Mouse (Mus musculus) 416B (cell line): Measurements from ENCODE around the gene Dclre1b.
A peak's percentile ranks its signal among the peaks of the same experiment; 100 is the strongest.
"Not testable (repeated sequence)": the region's sequence is repeated elsewhere in the genome, so short reads cannot be mapped to it uniquely, and the experiment has no call there.

Experiments
- DNase-seq: peaks from one replicate; pipeline ENCODE4 v3.0.0; 2011; ENCODE audit warnings: low read depth

Dclre1b gene

GRCm38 (mm10) chr3:103810967-103811366 is 1.7 kb upstream of the Dclre1b start:
- DNase-seq, result no peak

- DNase-seq, result no peak
These were observed 531 bp upstream of the Dclre1b start for GRCm38 (mm10) chr3:103809799-103810150.

GRCm38 (mm10) chr3:103805671-103806070 is 3.6 kb downstream of the Dclre1b start:
- peak; percentile 73 for DNase-seq

- no peak for DNase-seq
These were observed 6.4 kb downstream of the Dclre1b start for GRCm38 (mm10) chr3:103802861-103803260.

- DNase-seq, result peak; percentile 95
These were observed 7.4 kb downstream of the Dclre1b start for GRCm38 (mm10) chr3:103801631-103802531.

GRCm38 (mm10) chr3:103799507-103799906 is 9.7 kb downstream of the Dclre1b start:
- peak; percentile 83 for DNase-seq

- DNase-seq, result peak; percentile 24
These were observed 12.9 kb downstream of the Dclre1b start for GRCm38 (mm10) chr3:103796389-103796788.

DNA sequence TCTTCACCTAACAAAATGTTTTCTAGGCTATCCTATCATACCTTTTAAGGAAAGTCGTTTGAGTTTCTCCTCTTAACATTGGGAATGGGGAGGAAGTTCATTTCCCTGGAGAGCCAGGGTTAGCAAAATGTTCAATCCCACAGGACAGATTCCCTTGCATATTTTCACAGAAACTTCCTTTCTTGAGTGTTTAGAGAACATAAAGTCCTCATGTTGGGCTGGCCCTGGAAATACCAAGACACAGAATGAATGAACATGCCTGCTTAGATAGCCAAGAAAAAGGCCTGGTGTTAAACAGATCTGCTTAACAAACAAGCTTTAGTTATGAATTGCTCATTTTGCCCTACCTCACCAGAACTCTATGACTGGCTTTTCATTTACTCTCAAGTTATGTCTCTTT is 16.7 kb downstream of the Dclre1b start:
- DNase-seq, result no peak

- DNase-seq, result not testable (repeated sequence)
These were observed 17.2 kb downstream of the Dclre1b start for GRCm38 (mm10) chr3:103792111-103792406.

GRCm38 (mm10) chr3:103791230-103792110 is 17.8 kb downstream of the Dclre1b start, which contains the start of gene Hipk1:
Gene Hipk1 (minus strand): TSS chr3:103791563.
- DNase-seq, result peak; percentile 88

DNA sequence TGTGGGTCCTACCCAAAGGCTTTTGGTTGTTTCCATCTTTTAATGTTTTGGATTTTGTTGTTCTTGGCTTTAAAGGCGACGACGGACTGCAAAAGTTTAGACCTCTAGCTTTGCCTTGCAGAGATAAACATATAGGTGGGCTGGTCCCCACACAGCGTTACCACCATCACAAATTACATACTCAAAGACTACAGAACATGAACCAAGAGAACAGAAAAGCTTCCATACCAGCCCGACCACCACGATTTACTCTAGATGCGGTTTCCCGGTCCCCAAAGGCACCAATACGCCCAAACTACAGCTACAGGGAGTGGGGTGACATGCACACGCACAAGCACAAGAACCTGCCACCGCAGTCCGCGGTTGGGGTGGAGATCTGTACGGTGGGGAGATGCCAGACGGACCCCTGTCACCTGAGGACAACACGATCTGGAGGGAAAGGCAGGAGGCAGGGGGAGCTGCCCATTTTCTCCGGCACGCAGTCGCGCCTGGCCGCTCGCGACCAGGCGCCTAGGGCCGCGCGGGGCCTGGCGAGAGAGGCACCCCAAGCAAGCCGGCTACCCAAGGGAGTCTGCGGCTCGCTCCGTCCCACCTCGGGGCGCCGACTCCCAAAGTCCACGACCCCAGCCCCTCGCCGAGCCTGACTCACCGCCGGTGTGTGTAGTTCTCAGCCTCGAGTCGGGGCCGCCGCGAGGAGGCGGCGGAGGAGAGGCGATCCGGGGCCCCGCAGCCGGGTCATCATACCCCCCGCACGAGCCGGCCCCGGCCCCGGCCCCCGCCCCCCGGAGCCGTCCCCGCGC is 18.7 kb downstream of the Dclre1b start:
- DNase-seq, result peak; percentile 43

- peak; percentile 69 for DNase-seq
These were observed 19.3 kb downstream of the Dclre1b start for GRCm38 (mm10) chr3:103789891-103790345.

DNA sequence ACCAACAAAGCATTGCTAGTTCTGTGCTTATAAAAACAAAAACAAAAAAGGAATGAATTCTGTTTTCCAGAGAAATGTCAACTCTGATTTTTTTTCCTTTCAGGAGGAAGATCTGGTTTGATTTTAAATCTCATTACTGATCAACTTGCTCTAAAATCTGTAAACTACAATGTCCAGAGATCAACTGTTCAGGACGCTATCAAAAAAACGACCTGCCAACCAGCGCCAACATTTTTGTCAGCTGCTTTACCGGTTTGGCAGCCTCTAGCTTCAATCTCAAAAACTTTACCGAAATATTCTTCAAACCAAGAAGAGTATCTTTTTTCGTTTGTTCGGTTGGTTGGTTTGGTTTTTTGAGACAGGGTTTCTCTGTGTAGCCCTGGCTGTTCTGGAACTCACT is 20.1 kb downstream of the Dclre1b start:
- no peak for DNase-seq

- peak; percentile 84 for DNase-seq
These were observed 22.0 kb downstream of the Dclre1b start for GRCm38 (mm10) chr3:103787225-103787624.

DNA sequence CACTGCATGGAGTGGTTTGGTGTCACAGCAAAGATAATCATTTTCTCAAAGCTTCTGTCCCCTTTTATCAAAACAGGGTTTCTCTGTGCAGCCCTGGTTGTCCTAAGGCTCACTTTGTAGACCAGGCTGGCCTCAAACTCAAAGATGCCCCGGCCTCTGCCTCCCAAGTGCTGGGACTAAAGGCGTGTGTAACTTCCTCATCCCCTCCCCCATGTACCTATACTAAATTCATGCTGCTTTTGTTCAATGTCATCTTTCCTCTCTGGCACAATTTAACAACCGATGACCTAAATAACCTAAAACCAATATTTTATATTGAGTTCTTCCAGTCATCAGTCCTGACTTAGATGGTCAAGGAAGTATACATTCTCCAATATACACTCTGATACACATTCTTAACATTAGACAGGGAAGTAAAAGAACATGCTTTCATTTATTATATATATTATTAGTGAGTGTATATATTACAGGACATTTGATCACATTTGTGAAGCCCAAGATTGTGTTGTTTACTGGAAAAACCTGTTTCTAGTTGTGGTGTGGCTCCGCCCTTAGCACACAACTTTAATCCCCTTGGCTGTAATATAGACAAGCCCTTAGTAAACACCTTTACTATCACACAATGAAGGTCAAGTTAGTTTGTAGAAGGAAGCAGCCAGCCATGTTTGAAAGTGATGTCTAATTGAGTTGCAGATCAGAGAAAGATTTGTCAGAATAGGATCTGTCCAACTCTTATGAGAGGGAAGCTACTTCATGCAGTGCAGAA is 26.2 kb downstream of the Dclre1b start:
- no peak for DNase-seq

- DNase-seq, result no peak
These were observed 28.5 kb downstream of the Dclre1b start for GRCm38 (mm10) chr3:103780777-103781176.

DNA sequence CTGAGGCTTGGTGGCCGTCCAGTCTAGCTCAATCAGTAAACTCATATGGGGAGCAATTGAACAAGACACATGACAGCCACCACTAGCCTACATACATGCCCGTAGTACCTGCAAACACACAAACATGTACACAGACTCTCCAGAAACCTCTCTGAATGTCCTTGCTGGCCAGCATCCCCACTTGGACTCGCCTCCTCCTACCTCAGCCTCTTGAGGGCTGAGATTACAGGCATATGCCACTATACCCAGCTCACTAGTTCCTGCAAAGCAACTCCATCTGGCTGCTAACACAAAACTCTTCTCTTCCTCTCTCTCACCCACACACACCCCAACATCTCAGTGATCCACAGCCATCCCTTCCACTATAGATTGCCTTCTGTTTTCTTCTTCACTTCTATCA is 29.0 kb downstream of the Dclre1b start:
- no peak for DNase-seq

DNA sequence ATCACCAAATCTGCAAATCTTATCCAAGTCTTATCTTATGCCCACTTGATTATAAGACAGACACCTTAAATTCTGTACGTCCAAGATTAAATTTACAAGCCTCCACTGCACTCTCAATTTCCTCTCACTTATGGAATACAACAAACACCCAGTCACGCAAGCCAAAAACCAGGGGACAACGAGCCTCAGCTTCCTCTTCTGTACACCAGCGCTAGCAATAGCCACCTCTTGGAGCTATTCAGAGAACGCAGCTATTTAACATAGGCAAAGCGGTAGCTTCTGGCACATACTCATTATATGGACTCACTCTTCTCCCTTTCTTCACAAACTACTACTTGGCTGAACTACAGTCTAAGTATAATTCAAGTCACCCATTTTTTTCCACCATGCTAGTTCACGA is 30.1 kb downstream of the Dclre1b start:
- no peak for DNase-seq

DNA sequence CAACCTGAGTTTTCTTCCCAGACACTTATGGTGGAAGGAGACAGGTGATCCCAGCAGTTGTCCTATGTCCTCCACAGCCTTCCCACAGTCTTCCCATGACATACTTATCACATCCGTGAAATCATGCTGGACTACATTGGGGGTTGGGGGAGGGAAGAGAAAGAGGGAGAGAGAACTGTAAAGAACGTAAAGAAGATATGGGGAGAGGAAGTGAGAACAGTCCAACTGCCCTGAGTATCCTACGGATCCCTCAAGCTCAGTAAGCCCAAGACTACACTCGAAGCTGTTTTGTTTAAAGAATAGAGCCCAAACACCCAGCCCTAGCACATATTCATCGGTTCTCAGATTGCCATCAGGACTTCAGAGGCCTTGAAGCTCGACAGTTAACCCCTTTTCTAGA is 30.6 kb downstream of the Dclre1b start:
- no peak for DNase-seq

GRCm38 (mm10) chr3:103777940-103778339 is 31.3 kb downstream of the Dclre1b start:
- DNase-seq, result no peak

DNA sequence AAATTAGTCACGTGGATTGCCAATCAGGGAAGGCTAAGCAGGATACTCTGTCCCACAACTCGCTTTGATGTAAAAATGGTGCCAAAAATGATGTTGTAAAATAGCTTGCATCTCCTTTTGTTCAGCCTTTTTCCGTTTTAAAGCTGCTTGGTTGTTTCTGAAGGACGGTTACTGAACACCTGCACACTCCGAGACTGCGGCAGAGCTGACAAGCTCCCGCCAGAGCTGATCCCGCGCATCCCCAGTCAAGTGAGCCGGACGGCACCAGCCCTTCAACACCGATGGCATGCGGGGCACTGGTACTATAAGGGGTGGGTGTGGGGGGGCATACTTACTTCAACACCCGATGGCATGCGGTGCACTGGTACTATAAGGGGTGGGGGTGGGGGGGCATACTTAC is 35.2 kb downstream of the Dclre1b start:
- no peak for DNase-seq
